Mouse (Mus musculus): Measurements from ENCODE around the gene Gm10644.
A peak's percentile ranks its signal among the peaks of the same experiment; 100 is the strongest.
"Not testable (repeated sequence)": the region's sequence is repeated elsewhere in the genome, so short reads cannot be mapped to it uniquely, and the experiment has no call there.

Gm10644 gene

GRCm38 (mm10) chr8:83955106-83955957, at the start of gene Gm10644, which contains the start of gene Asf1b:
TSS of gene Gm10644 (minus strand) at chr8:83955205.
TSS of gene Asf1b (plus strand) at chr8:83955507.
- DNase-seq = peak; percentile 99 to 100

- peak; percentile 94 to 96 for DNase-seq
These were observed 49.7 kb upstream of the Gm10644 start for GRCm38 (mm10) chr8:84004533-84005201.

- DNase-seq = no peak
These were observed 48.7 kb upstream of the Gm10644 start for GRCm38 (mm10) chr8:84003612-84004246.

DNA sequence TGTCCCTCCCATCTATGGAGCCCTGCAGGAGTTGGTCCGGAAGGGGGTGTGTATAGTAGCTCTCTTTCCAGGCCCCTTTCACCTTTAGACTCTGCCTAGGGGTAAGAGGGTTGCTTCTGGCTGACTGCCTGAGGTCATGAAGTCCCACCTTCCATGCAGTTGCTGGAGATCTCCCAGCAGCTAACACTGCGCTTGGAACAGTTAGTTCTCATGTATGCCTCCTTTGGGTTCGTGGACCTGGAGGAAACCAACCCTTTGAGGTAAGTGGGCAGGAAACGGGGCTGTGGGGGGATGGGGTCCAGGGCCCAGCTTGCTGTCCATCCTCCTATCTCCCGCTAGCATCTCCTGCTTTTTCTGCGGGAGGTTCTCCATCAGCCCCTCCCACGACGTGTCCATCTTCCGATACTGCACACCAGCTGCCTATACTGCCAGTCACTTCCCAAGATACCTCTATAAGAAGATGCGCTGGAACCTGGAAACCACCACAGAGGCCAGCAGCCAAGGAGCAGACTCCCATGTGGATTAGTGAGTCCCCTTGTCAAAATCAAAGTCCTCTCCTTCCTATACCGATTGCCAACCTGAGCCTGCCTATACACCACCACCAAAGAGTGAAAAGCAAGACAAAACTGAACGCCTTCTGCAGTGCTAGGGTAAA, 48.1 kb upstream of the Gm10644 start:
- DNase-seq = no peak

GRCm38 (mm10) chr8:84001281-84002000, 46.4 kb upstream of the Gm10644 start, which contains the start of gene 1700067K01Rik:
TSS of gene 1700067K01Rik (plus strand) at chr8:84001502.
- peak in 1 of 2 experiments; percentile 45 for DNase-seq

GRCm38 (mm10) chr8:83999825-84000224, 44.8 kb upstream of the Gm10644 start:
- no peak for DNase-seq

GRCm38 (mm10) chr8:83999057-83999705, 44.2 kb upstream of the Gm10644 start:
- DNase-seq = no peak

DNA sequence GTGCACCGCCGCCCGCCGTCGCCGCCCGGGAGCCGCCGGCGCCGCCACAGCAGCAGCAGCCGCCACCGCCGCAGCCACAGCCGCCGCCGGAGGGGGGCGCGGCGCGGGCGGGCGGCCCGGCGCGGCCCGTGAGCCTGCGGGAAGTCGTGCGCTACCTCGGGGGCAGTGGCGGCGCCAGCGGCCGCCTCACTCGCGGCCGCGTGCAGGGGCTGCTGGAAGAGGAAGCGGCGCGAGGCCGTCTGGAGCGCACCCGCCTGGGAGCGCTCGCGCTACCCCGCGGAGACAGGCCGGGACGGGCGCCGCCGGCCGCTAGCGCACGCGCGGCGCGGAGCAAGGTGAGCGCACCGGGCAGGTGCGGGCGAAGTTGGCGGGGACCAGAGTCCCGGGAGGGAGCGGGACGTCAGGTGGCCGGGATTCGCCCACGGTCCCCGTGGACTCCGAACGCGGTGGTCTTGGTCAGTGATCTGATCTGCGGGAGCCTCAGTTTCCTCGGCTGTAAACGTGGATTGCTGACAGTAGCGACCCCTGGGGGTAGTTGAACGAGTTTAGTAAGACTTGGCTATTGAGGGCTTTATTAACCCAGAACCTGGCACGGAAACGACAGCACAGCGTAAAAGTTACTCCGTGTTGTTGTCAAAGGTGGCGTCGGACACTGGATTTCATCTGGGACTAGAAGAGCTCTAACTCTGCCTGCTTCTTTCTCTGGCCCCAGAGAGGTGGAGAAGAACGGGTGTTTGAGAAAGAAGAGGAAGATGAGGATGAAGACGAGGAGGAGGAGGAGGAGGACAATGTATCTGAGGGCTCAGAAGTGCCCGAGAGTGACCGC, 43.4 kb upstream of the Gm10644 start:
- peak; percentile 71 to 83 for DNase-seq

- DNase-seq = peak; percentile 63 to 79
These were observed 42.6 kb upstream of the Gm10644 start, which contains the start of gene Samd1 for GRCm38 (mm10) chr8:83997511-83998141. TSS of gene Samd1 (plus strand) at chr8:83997672.

DNA sequence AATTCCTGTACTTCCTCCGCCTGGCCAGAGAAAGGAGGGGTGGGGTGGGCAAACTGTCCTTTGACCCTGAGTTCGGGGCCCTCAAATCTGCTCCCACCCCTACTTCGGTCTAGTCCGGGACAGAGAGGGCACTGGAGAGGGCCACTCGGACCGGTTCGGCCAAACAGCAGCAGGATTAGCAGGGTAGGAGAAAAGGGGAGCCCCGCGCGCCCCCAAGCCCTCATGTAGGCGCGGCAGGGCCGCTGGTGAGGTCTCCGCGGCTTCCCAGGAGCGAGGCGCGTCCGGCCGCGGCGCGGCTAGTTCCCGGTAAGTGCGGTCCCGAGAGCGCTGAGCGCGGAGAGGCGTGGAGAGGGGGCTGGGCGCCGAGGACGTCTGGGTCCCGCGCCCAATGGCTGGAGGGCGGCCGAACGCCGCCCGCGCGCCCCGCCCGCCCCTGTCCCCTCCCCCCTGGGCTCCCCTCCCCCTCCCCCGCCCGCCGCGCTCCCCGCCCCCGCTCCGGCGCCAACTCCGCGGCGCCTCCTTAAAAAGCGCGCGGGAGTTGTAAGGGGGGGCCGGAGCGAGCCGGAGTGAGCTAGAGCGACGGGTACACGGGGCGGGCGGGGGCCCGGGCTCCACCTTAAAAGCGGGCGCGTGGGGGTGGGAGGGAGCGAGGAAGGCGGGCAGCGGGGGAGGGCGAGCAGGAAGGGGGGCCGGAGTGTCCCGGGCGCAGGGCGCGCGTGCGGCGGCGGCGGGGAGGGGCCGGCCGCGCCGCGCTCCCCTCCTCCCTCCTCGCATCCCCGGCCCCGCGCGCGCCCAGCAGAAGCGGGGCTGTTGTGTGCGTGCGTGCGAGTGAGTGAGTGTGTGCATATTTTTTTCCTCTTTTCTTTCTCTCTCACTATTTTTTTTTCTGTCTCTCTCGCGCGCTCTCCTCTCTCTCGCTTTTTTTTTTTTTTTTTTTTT, 41.8 kb upstream of the Gm10644 start:
- peak; percentile 88 to 94 for DNase-seq

GRCm38 (mm10) chr8:83995973-83996372, 41.0 kb upstream of the Gm10644 start:
- DNase-seq = no peak

- no peak for DNase-seq
These were observed 39.0 kb upstream of the Gm10644 start for GRCm38 (mm10) chr8:83994030-83994429.

GRCm38 (mm10) chr8:83992488-83992887, 37.5 kb upstream of the Gm10644 start:
- no peak for DNase-seq

DNA sequence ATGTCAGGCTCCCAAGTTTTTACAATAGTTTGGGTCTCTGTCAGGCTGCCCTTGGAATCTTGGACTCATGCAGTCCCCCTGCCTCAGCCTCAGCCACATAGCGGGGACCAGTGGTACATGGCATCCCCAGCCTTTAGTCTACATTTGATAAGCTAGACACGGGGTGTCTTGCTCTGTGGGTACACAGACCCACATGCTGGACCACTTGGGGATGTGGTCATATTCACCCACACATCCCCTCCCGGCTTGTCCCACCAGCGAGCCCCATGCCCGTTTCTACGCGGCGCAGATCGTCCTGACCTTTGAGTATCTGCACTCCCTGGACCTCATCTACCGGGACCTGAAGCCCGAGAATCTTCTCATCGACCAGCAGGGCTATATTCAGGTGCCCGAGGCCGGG, 35.2 kb upstream of the Gm10644 start:
- no peak for DNase-seq

DNA sequence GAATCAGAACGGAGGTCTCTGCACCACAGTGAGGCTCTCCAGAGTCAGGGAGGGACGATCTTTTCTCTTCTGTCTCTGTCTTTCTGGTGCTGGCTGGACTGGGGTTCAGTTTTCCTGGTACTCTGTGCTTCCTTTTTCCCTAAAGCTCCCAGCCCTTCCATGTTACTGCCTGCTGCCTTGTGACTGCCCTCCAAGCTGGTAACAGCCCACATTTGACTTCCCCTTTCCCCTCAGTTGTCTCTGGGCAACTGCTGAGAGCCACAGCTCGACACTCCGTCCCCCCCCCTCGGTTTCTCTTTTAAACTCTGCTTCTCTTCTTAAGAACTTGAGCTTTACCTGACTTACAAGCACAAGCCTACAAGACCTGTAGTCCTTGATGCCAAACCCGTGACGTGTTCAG, 34.2 kb upstream of the Gm10644 start:
- no peak for DNase-seq

- not testable (repeated sequence) for DNase-seq
These were observed 28.2 kb upstream of the Gm10644 start for GRCm38 (mm10) chr8:83983222-83983621.

DNA sequence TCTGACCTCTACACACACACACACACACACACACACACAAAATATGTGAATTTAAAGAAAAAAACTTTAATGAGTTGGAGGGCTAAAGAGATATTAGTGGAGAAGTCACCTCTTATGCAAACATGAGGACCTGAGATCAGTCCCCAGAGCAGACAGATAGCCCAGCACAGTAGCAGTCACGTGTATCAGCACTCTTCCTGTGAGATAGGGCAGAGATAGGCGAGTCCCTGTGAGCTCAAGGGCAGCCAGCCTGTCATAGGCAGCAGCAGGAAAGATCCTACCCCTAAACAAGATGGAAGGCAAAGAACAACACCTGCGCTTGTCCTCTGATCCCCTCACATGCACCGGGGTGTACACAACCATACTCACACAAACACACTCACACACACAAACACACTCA, 27.4 kb upstream of the Gm10644 start:
- no peak for DNase-seq

- no peak for DNase-seq
These were observed 26.5 kb upstream of the Gm10644 start for GRCm38 (mm10) chr8:83981533-83981932.

DNA sequence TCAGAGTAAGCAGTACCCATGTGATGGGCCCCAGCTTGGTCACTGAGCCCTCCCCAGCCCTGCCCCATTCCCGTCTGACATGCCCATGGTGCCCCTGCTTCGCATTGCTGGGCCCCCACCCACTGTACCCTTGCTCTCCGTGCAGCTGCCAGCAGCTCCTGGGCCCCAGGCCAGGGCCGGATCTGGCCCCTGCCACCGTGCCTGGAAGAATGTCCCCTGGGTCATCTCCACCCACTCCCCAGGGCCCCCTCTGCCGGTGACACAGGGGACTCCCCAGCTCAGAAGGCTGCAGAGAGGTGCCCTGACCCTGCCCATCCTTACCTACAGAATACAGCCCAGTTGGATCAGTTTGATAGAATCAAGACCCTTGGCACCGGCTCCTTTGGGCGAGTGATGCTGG, 25.8 kb upstream of the Gm10644 start:
- DNase-seq = no peak

All from lung, postnatal 4 days (tissue).